Mouse (Mus musculus) CD8-positive naive resting alpha-beta T cell, adult 2 months (primary cell): ENCODE results near the gene Arhgap20.

Experiments used
- DNase-seq, 2 experiments: peaks; one replicate each; pipeline ENCODE4 v3.0.0; 2022; ENCODE audit warnings: low read depth in 2 of 2, low spot score in 2 of 2

The Arhgap20 gene

DNA sequence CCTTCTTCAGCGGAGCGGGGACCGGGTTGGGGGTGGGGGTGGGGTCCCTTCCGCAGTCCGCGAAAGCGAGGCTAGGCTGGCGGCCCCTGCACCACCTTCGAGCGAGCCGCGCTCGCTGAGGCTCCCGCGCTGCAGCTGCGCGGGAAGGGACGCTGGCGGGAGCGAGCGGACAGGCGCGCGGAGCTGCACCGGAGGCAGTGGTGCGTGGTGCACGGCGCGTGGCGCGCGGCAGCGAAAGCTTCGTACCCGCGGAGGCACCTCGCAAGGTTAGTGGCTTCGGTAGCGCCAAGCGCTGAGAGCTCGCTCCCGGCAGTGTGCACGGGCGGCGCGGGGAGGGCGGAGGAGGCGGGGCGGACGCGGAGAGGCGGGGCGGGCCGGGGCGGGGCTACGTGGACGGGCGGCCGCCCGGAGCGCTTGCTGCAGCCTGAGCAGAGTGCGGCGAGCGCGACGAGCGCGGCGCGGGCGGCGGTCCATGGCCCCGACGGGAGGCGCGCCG lies at the start of gene Arhgap20:
TSS of gene Arhgap20 (plus strand) at position 417 of the 496 bp plus-strand sequence.
- no peak for DNase-seq

DNA sequence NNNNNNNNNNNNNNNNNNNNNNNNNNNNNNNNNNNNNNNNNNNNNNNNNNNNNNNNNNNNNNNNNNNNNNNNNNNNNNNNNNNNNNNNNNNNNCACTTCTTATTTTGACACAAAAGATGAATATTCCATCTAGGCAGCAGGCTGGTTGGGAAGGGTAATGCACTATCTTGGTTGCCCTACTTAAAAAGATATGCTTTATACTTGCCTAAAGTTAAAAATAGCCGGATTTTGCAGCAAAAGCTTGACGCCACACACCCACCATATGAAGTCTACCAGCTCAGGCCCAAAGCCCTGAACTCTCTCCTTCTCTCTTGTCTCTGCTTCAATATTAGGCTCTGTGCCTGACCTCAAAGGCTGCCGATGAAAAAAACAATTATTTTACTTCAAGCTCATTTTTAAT lies 46.3 kb upstream of the Arhgap20 start:
- no peak for DNase-seq

DNA sequence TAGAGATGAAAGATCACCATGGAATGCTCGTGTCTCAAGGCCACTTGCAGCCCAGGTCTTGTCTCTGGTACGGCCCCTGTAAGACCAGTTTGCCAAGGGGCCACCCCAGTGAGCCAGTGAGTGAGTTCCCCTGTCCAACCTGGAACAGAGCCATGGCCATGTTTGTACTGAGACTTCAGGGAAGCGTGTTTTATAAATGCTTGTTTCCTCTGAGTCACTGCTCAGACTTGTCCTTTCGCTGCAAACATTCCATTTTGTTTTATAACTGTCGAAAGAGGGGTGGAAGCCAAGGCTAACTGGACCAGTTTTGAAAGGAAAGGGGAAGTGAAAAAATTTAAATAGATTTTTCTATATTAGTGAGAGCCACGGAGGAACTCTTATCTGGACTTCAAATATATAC lies 37.2 kb upstream of the Arhgap20 start:
- no peak for DNase-seq

DNA sequence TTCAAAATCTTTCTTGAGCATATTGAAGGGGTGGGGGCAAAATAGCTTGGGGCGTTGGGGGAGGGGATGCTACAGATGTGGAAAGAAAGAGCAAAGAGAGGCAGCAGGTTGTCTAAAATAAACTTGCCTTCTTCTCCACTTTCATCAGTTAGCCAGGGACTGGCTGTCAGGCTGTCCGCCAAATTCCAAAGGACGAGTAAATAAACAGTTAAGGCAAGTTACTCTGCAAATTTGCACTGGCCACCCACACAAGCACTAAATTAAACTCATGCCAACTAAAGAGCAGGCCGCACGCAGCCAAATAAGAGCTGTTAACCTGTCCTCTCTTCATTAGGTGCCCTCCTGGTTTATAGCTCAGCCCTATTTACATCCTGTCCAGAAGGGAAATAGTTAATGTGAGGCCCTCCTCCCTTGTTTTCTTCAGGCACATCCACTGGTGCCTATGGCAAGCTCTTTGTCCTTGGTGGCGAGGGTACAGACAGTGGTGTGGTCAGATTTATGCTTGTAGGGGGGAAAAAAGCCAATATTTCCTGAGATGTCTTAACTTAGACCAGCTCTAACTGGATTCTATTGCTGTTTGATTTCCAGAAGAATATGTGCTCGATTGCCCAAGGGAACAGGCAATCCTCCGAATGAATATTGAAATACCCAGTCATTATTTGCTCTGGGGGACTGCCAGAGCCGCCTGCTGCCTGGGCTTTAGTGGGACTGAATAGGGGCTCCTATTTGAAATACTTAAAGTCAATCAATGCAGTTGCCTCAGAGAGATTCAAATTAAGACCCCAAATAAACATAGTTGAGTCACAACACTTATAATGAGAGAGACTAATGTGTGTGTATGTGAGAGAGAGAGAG lies 29.7 kb upstream of the Arhgap20 start:
- no peak for DNase-seq

DNA sequence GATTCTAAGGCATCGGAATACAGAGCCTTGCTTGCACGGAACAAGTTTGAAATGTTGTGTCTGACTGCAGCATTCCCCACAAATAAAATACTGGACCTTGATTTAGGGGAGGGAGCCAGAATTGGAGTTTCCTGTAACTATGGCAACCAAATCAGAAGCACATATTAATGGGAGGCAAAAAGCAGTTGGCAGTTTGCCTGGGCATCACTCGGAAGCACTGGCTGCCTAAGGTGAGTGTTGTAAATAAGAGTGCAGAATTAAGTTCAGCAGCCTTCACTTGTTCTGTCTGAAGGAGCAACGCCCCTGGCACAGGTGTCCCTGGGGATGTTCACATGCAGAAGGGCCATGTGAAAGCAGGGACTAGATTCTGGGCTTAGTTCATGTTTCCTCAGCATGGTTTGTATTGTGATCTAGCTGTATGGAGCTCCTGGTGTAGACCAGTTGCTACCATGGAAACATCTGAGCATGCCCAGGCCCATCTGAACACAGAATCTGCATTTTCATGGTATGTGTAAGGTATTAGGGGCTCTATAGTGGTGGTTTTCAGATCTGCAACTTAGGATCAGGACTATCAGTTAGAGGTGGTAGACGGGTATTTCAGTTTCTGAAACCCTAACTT lies 28.3 kb upstream of the Arhgap20 start:
- DNase-seq: no peak

DNA sequence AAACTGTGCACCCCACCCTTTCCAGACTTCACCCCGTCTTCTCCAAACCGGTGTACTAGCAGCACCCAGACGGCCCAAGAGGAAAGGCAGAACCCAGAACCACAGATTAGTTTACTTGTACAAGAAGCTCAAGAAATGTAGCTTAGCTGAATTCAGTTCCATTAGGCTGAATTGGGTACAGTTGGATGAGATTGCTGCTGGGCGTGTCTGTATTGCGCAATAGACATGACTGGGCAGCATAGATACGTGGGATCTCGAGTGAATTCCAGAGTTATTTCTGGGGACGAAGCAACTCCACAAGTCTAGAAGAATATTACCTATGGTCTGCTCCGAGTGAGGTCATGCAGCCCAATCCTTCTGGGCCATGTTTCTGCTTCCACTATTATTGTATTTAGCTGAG lies 26.8 kb upstream of the Arhgap20 start:
- no peak for DNase-seq

DNA sequence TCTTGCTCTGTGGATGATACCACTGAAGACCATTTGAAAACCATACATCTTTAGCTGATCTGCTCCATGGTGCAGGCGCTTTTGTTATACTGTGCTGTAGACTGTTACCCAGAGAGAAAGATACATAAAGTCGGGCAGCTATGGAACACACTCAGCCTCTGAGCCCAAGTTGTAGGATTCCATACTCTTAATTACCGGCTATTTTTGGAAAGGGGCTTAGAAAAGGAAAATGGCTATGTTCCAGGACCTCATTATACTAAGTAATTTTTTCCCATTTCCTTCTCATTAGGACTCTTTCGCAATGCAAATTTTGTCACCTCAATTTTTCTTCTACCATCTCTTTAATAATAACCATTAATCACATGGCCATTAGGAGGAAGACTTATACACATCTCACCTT lies 25.3 kb upstream of the Arhgap20 start:
- no peak for DNase-seq

DNA sequence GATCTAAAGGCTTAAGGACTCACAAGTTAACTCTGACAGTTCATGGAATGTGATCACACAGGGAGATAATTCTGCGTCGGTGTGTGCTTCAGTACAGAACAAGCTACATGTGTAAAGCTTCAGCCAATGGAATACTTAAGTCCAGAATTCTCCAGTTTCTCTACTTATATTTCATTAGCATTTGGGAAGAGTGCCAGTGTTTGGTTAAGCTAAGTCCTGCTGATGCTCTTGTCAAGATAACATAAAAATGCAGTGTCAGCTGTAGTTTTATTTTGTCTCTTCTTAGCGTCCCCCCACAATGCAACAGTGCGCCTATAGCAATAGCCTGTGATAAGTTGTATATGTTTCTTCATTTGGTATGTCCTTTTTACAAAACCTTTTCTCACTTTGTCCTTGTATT lies 15.0 kb upstream of the Arhgap20 start:
- DNase-seq: no peak

DNA sequence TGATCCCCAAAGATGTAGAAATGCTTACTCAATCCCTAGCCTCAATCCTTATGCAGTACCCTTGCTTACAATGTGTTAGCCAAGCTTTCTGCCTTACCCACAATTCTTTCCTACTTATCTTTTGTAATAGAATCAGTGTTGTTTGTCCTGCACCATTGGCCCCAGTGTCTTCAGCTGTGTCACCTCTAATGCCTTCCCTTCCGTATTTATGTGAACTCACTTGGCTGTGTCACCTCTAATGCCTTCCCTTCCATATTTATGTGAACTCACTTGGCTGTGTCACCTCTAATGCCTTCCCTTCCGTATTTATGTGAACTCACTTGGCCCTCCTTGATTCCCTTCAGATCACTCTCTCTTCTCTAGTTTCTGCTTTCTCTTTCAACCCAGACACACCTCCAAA lies 4.1 kb upstream of the Arhgap20 start:
- DNase-seq: no peak

DNA sequence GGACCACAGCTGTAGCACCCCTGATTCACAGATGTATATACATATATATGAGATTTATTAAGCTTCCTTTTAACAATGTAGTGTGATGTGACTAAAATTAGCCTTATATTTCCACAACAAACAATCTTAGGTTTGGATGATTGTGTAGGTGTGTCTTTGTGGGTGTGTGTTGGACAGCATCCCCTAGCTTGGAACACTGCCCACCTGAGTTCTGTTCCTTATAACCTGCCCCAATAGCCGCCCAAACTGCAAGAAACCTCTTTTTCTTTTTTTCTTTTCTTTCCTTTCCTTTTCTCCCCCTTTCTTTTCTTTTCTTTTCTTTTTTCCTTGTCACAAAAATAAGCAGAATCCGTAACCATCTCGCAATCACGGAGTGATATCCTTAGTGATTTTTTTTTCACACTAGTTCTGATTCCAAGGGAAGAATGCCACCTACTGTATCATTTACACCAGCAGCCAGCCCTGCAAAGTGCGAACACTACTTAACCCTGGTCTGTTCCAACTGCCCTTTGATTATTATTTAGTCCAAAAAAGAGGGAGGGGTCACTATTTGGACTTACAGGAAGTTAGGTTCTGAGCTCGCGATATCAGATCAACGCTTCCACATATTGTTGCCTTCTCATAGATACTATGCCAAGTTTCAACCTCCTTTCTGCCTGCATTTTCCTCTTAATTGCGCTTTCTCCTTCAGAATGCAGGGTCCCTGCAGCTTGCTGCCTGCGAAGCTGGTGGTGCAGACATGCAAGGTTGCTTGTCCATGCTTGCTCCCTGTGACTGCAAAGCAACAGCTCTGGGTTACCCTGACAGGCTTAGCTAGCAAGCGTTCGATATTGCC lies 879 bp upstream of the Arhgap20 start:
- DNase-seq: no peak

DNA sequence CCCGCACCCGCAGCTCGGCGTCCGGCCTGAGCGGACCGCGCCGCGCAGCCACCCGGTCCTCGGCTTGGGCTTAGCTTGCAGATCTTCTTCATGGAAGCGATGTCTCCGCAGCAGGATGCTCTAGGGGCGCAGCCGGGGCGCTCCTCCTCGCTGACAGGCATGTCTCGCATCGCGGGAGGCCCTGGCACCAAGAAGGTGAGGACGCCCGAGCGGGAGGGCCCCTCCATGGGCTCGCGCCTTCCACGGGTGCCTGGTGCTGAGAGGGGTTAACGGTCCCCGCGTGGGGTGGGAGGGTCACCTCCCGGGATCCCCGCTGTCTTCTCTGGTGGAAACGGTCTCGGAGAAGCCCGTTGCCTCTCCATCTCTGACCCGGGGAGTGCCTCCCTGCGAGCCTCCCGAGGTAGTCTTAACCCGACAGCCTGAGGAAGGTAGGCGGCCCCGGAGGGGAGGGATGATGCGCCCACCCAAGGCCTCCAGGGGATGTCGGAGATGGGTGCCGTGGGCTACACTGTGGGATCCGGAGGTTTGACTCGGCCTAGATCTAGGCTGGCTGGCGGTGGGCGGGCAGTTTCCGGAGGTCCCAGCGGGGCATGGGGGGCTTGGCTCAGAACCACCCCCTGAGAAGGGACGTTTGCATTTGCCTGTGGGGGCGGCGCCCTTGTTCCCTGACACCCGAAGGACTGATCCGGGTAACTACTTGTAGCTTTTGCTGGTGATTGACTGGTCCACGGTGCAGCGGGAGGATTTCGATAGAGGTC lies 459 bp downstream of the Arhgap20 start:
- DNase-seq: peak in 1 of 2 experiments; percentile 5

DNA sequence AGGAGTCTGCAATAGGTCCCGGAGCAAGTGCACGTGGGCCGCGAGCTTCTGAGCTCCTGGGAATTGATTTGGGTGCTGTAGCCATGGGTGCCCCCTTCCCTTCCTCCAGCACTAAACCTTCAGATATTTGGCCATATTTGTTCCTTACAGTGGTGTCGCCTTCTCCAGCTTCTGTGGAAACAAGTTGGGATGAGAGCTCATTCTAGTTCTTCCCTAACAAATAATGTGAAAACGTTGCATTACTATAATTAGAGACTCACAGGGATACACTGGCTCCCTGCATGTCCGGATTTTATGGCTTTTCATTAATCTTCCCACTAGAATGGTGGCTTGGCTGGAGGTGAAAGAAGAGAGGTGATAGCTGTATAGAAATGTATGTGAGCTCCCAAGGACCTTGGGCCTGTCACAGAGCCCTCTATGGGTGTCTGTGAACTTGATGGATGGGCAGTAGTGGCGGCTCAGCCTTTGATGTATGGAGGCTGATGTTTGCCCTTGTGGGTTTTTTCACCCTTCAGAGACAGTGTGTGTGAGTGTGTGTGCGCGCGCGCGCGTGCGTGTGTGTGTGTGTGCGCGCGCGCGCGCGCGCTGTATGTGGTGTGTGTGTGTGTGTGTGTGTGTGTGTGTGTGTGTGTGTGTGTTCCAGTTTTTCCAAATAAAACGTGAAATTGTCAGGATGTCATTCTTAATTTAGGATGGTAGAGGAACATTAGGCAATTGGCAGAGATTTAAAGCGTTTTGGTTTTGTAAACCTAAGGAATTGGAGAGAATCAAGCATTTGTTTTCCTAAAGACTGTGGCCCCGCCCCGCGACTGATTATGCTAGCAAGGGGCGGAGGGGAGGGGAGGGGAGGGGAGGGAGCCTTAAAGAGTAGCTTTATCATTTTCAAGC lies 1.3 kb downstream of the Arhgap20 start:
- no peak for DNase-seq

DNA sequence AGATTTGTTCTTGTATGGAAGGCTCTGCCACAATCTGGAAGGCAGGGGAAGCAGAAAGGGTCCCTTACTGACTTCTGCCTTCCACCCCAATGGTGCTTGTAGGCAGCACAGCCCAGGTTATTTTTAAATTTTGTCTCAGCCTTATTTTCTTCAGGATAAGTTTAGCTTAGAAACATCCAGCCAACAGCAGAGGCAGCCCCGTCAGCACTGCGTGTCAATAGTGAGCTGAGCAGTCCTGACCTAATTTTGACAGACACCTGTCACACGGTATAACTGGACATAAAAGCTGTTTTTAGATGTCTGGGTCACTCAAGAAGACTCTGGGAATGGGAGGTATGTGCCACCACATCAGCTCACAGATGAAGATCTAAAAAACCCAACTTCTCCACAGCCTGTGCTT lies 9.1 kb downstream of the Arhgap20 start:
- DNase-seq: no peak

DNA sequence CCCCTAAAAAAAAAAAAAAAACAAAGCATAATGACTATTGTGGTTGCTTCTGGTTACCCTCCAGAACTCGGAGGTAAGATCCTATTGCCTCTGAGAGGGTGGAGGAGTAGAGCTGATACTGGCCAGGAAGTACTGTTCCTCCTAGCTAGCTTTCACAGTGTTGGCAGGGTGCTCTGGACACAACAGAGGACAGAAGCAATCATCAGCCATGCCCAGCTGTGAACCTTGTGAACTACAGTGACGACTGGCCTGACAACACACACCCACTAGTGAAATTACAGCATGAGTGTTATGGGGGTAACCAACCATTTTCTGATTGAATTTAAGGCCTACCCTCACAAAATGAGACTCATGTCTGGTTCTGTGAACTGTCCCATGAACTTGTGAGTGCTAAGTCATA lies 11.3 kb downstream of the Arhgap20 start:
- DNase-seq: no peak

DNA sequence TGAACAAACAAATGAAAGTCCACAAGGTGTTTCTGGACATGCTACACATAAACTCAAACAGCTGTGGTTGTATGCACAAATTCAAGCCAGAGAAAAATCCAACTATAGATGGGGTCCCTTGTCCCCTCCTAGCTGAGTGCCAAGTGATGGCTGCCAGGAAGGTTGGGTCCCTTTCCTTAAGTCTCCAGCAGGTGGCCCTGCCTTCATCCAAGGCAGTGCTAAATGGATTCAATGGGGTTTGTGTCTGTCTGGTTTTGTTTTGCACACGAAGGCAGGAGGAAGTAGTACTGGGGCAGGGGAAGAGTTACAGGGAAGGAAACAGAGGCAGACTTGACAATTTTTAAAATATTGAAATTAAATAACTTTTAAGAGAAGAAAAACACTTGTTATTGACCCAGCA lies 12.0 kb downstream of the Arhgap20 start:
- no peak for DNase-seq

DNA sequence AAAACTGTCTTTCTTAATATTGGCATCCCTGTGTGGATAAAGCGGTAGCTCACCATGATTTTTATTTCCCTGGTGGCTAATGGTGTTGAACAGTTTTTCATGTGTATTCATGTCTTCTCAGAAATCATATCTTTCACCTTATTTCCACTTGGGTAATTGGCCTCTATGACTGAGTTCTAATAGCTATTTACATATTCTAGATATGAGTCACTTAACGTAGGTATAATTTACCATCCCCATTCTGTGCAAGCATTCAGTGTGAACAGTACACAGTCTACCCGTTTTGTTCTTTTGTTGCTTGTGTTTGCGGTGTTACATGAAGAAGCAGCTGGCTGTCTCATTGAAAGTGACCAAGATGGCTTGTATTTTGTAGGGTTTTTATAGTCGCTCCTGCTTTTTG lies 14.1 kb downstream of the Arhgap20 start:
- DNase-seq: no peak

DNA sequence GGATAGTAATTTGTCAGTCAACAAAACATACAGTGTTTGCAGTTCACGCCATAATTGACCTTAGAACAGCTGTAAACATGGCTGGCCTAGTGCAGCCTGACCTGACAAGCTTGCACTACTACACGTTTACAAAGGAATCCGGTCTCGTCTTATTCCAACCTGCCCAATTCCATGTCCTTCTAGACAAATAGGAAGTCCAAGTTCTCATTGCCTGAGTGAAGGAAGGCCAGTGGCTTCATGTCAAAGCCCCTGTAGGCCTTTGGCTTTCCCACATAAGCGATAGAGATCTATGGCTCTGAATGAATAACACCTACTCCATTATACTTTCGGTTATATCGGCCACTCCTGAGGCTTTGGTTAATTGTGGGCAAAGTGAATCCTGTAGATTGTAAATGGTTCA lies 16.0 kb downstream of the Arhgap20 start:
- no peak for DNase-seq

DNA sequence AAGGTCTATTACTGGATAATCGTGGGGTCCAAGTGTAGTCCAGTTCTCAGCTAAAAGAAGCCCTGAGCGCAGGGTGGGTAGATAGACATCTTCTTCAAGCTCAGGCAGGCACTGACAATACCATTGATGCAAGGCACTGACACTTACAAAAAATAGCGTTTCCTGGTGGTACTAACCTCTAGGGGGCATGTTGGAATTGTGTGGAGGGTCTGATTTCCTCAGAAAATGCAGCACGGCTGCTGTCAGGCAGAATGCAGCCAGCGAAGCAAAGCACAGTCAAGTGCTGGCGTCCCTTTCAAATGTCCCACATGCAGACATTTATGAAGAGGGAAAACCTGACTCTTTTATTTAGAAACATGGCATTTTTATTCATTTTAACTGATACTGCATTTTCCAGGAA lies 22.2 kb downstream of the Arhgap20 start:
- DNase-seq: no peak

DNA sequence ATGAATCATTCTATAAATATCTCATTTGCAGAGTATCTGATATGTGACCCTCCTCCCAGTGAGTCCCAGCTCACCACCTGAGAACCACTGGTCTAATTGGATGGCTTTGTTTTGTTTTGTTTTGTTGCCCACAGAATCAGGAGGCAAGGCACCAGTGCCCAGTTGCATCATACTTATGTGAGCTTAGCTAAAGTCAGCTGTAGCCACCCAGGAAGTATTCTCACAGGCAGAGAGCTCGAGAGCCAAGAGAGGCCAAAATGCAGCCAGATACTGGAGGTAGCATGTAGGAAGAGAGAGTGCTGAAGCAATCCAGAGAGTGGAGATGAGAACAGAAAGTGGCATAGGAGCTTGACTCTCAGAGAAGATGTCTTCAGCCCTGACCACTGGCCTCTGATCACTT lies 23.3 kb downstream of the Arhgap20 start:
- DNase-seq: no peak

DNA sequence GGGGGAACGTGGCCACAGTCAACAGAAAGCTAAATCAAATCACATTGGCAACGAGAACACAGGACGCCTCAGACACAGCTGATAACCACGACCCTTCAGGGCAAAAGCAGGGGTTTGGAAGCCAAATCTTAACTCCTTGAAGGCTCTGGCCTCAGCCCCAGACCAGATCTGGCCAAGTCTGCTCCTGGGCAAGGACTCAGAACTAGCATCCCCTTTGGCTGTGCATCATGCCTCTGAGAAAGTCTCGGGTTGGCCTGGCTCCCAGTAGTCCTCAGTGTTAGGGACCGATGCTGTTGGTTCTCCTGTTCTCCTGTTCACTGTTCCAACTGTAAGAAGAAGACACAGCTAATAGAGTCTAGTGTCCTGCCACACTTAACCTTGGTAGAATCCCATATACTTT lies 30.1 kb downstream of the Arhgap20 start:
- no peak for DNase-seq
